Mouse (Mus musculus): ENCODE measurements around the gene Fgfr2. TPM values are rescaled to one million over a fixed set of nuclear protein-coding genes. Genes with fewer than 3 reads are reported as not detected.

Gene Fgfr2
- polyA plus RNA-seq, 1 experiment from 2014 or later = 99.3 TPM

DNA sequence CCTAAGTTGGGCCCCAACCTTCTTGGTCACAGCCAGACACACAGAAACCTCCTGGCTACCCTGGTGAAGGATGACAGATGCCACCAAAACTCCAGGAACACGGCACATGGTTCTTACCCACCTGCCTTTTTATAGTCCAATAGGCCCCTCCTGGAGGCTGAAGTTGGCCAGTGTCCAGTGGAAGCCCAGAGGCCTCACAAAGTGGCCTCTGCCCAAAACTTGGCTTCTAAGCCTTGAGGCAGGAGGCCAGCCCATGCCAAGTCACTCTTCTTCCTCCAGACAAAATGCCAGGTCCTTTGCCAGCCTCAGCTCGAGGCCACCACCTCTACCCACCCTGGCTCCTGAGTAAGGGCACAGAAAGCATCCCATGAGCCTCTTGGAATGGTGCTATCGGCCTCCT, 440.2 kb downstream of the Fgfr2 start:
- 79% methylated on average over 3 of the region's 3 CpGs for WGBS
- Histone ChIP-seq H3K9me3 (replicated peaks) (no peaks in the 10 kb centered on the region), H3K4me1 (no peaks in the 10 kb centered on the region), H3K4me3 (no peak overlapping the region), H3K27ac (replicated peaks) (no peak overlapping the region), H3K27me3 (ENCODE audit: low read depth, poor library complexity, severe bottlenecking) (no peaks in the 10 kb centered on the region), H3K36me3 (no peaks in the 10 kb centered on the region)
- no peak for DNase-seq (ENCODE audit: low spot score)

DNA sequence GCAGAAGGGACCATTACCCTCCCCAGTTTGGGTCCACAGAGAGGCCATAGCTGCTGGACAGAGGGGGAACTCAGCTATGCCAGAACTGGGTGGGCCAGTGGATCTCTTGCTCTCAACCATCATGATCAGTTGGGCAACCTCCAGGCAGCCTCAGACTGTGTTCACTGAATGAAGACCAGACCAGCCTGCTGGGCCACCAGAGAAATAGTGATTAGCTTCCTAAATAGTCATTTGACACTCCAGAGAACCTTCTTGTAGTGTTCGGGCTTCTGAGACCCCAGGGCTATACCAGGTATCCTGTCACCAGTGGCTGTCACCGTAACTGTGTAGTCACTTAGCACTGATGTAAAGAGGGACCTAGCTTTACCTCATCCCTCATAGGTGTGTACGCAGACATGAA, 440.8 kb downstream of the Fgfr2 start:
- Histone ChIP-seq H3K27me3 (ENCODE audit: low read depth, poor library complexity, severe bottlenecking) (no peaks in the 10 kb centered on the region), H3K9me3 (replicated peaks) (no peaks in the 10 kb centered on the region), H3K36me3 (no peaks in the 10 kb centered on the region), H3K4me3 (no peak overlapping the region), H3K4me1 (no peaks in the 10 kb centered on the region), H3K27ac (replicated peaks) (0 out of 2 replicates have a peak overlapping the region, but pooled peaks have one; percentile 28)
- WGBS = 91% methylated on average over 3 of the region's 3 CpGs
- DNase-seq (ENCODE audit: low spot score) = no peak

DNA sequence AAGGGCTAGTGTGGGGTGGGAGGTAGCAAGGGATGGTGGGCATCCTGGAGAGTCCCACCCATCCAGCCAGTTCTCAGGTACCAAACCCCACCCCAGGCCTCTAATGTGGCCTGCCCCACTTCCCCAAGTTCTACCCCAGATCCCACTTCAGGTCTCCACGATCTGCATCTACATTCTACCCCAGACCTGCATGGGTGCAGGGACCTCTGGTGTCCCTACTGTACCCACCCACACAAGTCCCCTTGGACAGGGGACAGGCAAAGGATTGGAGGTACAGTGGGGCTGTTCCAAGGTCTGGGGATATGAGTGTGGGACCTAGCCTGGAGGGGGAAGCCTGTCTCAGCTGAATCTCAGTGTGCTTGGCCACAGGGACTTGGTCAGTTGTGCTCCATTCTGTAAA, 441.3 kb downstream of the Fgfr2 start:
- DNase-seq (ENCODE audit: low spot score) = no peak
- H3K4me3 ChIP-seq = no peak overlapping the region
- 0 out of 2 replicates have a peak overlapping the region, but pooled peaks have one; percentile 28 for H3K27ac ChIP-seq (replicated peaks)
- no peaks in the 10 kb centered on the region for H3K27me3 ChIP-seq (ENCODE audit: low read depth, poor library complexity, severe bottlenecking)
- H3K9me3 ChIP-seq (replicated peaks) = no peaks in the 10 kb centered on the region
- 83% methylated on average over 1 of the region's 1 CpGs for WGBS
- no peaks in the 10 kb centered on the region for H3K36me3 ChIP-seq
- no peaks in the 10 kb centered on the region for H3K4me1 ChIP-seq

DNA sequence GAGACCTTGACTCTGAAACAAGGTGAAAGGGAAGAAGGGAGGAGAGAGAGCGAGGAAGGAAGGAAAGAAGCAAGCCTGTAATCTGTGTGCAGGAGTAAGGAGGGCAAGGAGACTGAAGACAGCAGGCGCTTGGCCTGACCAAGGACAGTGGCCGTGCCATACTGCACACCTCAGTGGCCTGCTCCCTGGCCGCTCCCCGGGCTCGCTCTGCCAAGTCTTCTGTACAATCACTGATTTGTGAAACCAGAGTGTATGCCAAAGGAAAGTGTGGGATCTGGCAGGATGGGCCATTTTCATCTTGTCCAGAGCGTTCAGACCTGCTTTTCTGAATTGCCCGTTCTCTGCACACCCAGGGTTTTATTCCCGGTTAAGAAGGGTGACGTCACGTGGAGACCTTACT, 441.9 kb downstream of the Fgfr2 start:
- H3K27ac ChIP-seq (replicated peaks) = no peak overlapping the region
- 92% methylated on average over 11 of the region's 11 CpGs for WGBS
- DNase-seq (ENCODE audit: low spot score) = no peak
- no peaks in the 10 kb centered on the region for H3K36me3 ChIP-seq
- no peaks in the 10 kb centered on the region for H3K27me3 ChIP-seq (ENCODE audit: low read depth, poor library complexity, severe bottlenecking)
- H3K4me3 ChIP-seq = no peak overlapping the region
- H3K4me1 ChIP-seq = no peaks in the 10 kb centered on the region
- H3K9me3 ChIP-seq (replicated peaks) = no peaks in the 10 kb centered on the region

DNA sequence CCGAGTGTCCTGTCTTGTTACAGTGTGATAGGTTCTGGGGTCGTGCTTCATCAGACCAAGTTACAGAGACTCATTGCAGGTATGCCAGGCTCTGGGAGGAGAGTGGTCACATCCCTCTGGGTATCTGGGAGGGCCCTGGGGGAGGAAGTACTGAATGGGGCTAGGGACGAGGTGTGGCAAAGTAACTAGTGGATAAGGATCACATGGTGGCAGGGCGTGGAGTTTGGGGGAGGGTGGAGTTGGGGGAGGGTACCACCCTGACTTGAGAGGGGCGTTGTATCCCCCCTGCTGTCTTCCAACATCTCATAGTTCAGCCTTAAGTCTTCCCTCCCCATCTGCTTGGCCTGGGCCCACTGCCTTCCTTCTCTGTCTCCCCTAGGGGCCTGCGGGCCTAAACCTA, 443.6 kb downstream of the Fgfr2 start:
- H3K4me1 ChIP-seq = no peaks in the 10 kb centered on the region
- no peaks in the 10 kb centered on the region for H3K9me3 ChIP-seq (replicated peaks)
- H3K36me3 ChIP-seq = no peaks in the 10 kb centered on the region
- DNase-seq (ENCODE audit: low spot score) = no peak
- no peaks in the 10 kb centered on the region for H3K27me3 ChIP-seq (ENCODE audit: low read depth, poor library complexity, severe bottlenecking)
- H3K4me3 ChIP-seq = no peak overlapping the region
- WGBS = 77% methylated on average over 6 of the region's 6 CpGs
- H3K27ac ChIP-seq (replicated peaks) = no peak overlapping the region

DNA sequence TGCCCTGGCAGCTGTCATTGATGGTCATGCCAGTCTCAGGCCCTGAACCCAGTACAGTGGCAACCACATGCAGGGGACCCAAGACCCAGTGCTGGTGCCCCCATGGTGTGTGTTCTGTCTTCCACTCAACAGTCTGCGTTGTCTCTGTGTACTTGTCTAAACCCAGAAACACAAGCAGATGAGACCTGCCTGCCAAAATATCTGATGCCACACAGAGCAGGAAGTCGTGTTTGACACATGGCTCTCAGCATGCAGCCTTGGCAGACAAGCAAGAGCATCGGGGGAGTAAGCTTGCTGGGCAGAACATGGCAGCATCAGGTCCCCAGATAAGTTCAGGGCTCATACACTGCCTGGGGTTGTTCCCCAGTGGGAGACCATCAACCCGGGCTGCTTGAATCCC, 444.0 kb downstream of the Fgfr2 start:
- no peak for DNase-seq (ENCODE audit: low spot score)
- peaks cover 2% of the 10 kb centered on the region for H3K4me1 ChIP-seq
- H3K27ac ChIP-seq (replicated peaks) = no peak overlapping the region
- no peaks in the 10 kb centered on the region for H3K36me3 ChIP-seq
- no peaks in the 10 kb centered on the region for H3K27me3 ChIP-seq (ENCODE audit: low read depth, poor library complexity, severe bottlenecking)
- 76% methylated on average over 4 of the region's 4 CpGs for WGBS
- H3K9me3 ChIP-seq (replicated peaks) = no peaks in the 10 kb centered on the region
- no peak overlapping the region for H3K4me3 ChIP-seq

DNA sequence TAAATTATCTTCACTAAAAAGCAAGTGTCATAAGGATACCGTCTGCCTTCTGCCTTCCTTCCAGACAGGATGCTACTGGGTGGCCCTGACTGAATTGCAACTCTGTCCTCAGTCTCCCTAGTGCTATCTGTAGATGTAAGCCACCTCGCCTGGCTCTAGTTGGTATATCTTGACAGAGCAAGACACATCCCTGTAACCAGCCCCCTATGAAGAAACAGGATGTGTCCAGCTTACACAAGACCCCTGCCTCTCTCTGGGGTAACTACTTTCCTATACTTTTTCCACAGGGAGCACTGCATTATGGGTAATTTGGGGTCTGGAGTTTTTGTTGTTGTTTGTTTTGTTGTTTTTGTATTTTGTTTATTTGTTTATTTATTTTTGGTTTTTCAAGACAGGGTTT, 447.2 kb downstream of the Fgfr2 start:
- H3K27me3 ChIP-seq (ENCODE audit: low read depth, poor library complexity, severe bottlenecking) = no peaks in the 10 kb centered on the region
- no peaks in the 10 kb centered on the region for H3K36me3 ChIP-seq
- H3K9me3 ChIP-seq (replicated peaks) = no peaks in the 10 kb centered on the region
- WGBS = 99% methylated on average over 2 of the region's 2 CpGs
- DNase-seq (ENCODE audit: low spot score) = no peak
- peaks cover 10% of the 10 kb centered on the region for H3K4me1 ChIP-seq
- no peak overlapping the region for H3K27ac ChIP-seq (replicated peaks)
- no peak overlapping the region for H3K4me3 ChIP-seq

DNA sequence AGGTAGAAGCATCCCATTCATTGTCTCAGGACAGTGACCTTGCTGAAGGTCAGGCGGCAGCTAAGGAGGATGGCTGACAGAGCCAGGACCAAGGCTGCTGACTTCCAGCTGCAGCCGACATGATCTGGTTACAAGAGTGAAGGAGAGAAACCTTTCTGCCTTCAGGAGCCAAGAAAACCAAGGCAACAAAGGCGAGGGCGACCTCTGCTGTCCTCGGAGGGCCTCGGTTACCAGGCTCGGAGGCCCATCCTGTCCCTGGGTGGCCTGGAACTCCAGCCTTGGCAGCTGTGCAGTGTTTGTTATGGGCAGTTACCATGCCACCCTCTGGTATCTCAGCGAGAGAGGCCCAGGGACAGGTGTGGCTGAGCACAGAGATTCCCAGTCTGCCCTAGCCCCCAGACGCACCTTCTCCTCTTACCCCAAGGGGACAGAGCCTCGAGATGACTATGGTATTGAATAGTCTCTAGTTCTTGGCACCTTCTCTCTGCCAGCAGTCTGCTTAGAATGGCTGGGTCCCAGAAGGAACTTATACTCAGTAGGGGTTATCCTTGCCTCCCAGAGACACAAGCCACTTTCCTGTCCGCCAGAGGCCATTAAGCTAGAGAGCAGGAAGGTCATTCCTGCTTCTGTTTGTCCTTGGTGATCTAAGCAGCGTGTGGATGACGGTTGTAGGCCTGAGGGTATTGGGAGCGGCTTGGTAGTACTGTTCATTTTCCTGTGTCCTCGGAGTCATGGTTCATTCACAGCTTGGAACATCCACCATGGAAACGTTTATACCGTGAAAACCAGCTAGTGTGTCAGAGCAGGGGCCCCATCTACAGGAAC, 449.0 kb downstream of the Fgfr2 start:
- no peaks in the 10 kb centered on the region for H3K36me3 ChIP-seq
- WGBS = 65% methylated on average over 17 of the region's 17 CpGs
- H3K27me3 ChIP-seq (ENCODE audit: low read depth, poor library complexity, severe bottlenecking) = no peaks in the 10 kb centered on the region
- H3K4me3 ChIP-seq = no peak overlapping the region
- H3K9me3 ChIP-seq (replicated peaks) = no peaks in the 10 kb centered on the region
- peak; percentile 36 for DNase-seq (ENCODE audit: low spot score)
- no peak overlapping the region for H3K27ac ChIP-seq (replicated peaks)
- peaks cover 10% of the 10 kb centered on the region for H3K4me1 ChIP-seq

DNA sequence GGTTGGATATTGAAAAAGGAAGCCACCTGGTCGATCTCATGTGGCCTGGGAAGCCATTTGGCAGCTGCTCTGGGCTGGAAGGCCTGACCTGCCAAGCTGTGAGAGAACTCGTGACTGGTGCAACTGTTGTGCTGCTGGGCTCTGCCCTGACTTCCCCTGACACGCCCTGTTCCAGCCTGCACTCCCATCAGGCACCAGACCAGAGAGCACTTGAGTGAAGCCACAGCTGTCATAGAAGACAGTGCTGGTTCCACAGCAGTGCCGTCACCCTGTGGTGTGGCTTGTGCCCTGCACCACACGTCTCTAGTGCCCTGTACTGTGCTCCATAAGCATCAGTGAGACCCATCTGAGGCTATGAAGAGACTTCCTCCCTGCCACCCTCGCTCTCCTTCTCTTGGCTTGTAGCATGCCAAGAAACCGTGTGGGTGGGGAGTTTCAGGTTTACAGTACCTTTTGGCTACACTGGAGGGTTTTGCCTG, 450.6 kb downstream of the Fgfr2 start:
- Histone ChIP-seq H3K27ac (replicated peaks) (no peak overlapping the region), H3K4me3 (no peak overlapping the region), H3K36me3 (no peaks in the 10 kb centered on the region), H3K9me3 (replicated peaks) (no peaks in the 10 kb centered on the region), H3K4me1 (peaks cover 10% of the 10 kb centered on the region), H3K27me3 (ENCODE audit: low read depth, poor library complexity, severe bottlenecking) (no peaks in the 10 kb centered on the region)
- DNase-seq (ENCODE audit: low spot score) = no peak
- 79% methylated on average over 7 of the region's 7 CpGs for WGBS

DNA sequence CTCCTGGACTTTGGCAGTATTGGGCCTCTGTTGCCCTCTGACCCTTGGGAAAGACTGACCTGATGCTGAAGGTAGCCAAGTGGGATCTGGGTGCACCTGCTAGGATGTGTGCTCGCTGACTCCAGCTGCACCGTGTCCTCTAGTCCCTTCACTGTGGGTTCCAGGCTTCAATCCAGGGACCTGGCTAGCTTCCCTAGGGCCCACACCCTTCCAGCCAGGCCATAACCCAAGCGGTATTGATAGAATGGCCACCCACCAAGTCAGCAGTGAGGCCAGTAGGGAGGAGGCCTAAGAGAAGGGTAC, 452.3 kb downstream of the Fgfr2 start:
- DNase-seq (ENCODE audit: low spot score) = no peak
- Histone ChIP-seq H3K9me3 (replicated peaks) (no peaks in the 10 kb centered on the region), H3K4me1 (peaks cover 18% of the 10 kb centered on the region), H3K27ac (replicated peaks) (no peak overlapping the region), H3K4me3 (no peak overlapping the region), H3K27me3 (ENCODE audit: low read depth, poor library complexity, severe bottlenecking) (0 out of 2 replicates have a peak, but pooled peaks cover 4% of the 10 kb centered on the region), H3K36me3 (no peaks in the 10 kb centered on the region)
- WGBS = 94% methylated on average over 3 of the region's 3 CpGs

DNA sequence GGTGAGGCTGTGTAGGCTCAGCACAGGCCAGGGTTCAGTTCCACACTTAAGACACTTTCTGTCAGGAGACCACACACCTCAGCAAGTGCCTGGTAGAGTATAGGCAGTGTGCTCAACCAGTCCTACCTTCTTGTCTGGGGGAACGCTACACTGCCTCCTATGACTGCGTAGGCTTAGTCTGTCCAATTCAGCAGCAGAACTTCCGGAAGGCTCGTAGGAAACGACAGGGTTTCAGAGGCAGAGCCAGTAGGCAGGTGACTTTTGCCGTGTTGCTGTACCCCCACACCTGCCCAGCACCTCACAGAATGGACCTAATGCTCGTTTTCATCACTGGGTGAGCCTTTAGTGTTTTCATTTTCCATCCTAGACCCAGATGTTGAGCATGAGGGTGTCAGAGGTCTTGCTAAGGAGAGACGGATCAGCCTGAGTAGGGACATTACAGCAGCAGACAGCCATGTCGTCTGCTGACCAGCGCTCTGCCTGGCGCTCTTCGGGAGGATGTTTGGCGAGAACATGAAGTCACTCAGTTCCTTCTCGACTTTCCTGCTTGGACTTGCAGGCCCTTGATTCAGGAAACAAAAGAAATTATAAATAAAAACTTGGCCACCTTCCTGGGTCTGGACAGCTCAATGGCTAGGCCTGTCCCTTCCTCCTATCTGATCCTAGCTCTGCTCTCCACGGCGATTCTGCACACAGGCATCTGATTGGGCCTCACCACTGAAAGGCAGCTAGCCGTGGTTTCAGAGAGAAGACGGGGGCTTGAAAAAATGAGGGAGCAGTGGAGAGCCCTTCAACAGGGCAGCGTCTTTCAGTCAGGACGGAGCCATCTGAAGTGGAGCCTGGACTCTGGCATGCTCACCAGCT, 452.9 kb downstream of the Fgfr2 start:
- WGBS = 88% methylated on average over 20 of the region's 20 CpGs
- no peak for DNase-seq (ENCODE audit: low spot score)
- peaks cover 24% of the 10 kb centered on the region for H3K4me1 ChIP-seq
- H3K9me3 ChIP-seq (replicated peaks) = no peaks in the 10 kb centered on the region
- H3K4me3 ChIP-seq = no peak overlapping the region
- 0 out of 2 replicates have a peak, but pooled peaks cover 4% of the 10 kb centered on the region for H3K27me3 ChIP-seq (ENCODE audit: low read depth, poor library complexity, severe bottlenecking)
- no peak overlapping the region for H3K27ac ChIP-seq (replicated peaks)
- H3K36me3 ChIP-seq = no peaks in the 10 kb centered on the region

DNA sequence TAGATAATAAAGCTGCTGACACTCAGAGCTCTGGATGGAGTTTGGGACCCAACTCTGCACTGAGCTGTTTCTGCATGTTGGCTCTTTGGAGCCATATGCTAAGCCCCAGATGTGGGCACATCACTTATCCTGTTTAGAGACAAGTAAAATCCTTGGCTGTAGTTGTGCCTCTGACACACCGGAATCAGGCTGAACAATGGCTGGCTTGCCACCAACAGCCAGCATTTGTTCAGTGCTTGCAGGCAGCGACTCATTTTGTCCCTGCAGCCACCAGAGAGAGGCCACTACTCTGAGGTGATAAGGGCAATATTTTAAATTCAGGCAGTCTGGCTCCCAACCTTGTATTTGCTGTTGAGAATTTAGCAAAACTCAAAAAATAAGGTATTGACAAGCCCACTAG, 454.5 kb downstream of the Fgfr2 start:
- H3K9me3 ChIP-seq (replicated peaks) = no peaks in the 10 kb centered on the region
- H3K4me1 ChIP-seq = peaks cover 23% of the 10 kb centered on the region
- H3K27ac ChIP-seq (replicated peaks) = no peak overlapping the region
- 0 out of 2 replicates have a peak, but pooled peaks cover 4% of the 10 kb centered on the region for H3K27me3 ChIP-seq (ENCODE audit: low read depth, poor library complexity, severe bottlenecking)
- WGBS = 83% methylated on average over 2 of the region's 2 CpGs
- DNase-seq (ENCODE audit: low spot score) = no peak
- H3K4me3 ChIP-seq = no peak overlapping the region
- H3K36me3 ChIP-seq = no peaks in the 10 kb centered on the region

DNA sequence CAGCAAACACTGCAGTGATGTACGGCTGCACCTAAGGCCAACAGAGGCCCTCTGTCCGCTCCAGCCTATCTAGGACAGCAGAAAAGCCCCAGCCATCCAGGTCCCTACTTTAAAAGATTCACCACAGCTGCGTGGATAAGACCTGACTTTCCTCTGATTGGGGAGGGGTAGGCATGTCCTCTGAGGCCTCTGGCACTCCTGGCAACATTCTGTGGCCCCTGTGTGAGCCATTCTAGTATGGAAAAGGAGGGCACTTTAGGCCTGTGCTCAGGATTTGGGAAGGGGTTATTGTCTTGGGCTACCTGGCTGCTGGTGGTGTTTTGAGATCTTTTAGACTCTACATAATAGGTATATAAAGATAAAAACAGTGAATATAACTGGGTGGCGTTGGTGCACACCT, 456.6 kb downstream of the Fgfr2 start:
- 75% methylated on average over 4 of the region's 4 CpGs for WGBS
- H3K4me1 ChIP-seq = peaks cover 24% of the 10 kb centered on the region
- no peak overlapping the region for H3K27ac ChIP-seq (replicated peaks)
- DNase-seq (ENCODE audit: low spot score) = no peak
- no peaks in the 10 kb centered on the region for H3K36me3 ChIP-seq
- H3K27me3 ChIP-seq (ENCODE audit: low read depth, poor library complexity, severe bottlenecking) = 0 out of 2 replicates have a peak, but pooled peaks cover 4% of the 10 kb centered on the region
- H3K4me3 ChIP-seq = no peak overlapping the region
- no peaks in the 10 kb centered on the region for H3K9me3 ChIP-seq (replicated peaks)
